Mouse (Mus musculus) MEL (cell line): ENCODE results near the gene Znhit6. TPM values are rescaled to one million over a fixed set of nuclear protein-coding genes. Genes with fewer than 3 reads are reported as not detected.

ENCODE experiments used
- DNase-seq: peaks from one replicate; pipeline ENCODE4 v3.0.0; 2011; ENCODE audit warnings: low read depth, low spot score
- H3K27ac ChIP-seq: 2 replicates; pipeline ENCODE4 v1.5.1; 2012; ENCODE audit warnings: low read depth, mild to moderate bottlenecking, control low read depth, low read length, moderate library complexity; ENCODE audit not compliant: control insufficient read depth
- H3K27me3 ChIP-seq, 2 experiments: fragments of 150-350 bp in 1 of 2; sonication (generic) in 1 of 2; 2 replicates each; pipeline ENCODE4 v1.6.1; 2012; ENCODE audit warnings: low read length in 2 of 2, mild to moderate bottlenecking in 2 of 2, improper control_type of control experiment in 1 of 2, moderate library complexity in 1 of 2; ENCODE audit not compliant: insufficient read depth in 2 of 2, control insufficient read depth in 1 of 2
- H3K36me3 ChIP-seq, 2 experiments: 2 replicates each; pipeline ENCODE4 v1.6.1; 2012 to 2014; ENCODE audit warnings: low read length in 2 of 2, improper control_type of control experiment in 1 of 2, inconsistent platforms in 1 of 2, mild to moderate bottlenecking in 1 of 2; ENCODE audit not compliant: insufficient read depth in 2 of 2, control insufficient read depth in 1 of 2
- H3K4me1 ChIP-seq, 2 experiments: fragments of 150-350 bp in 1 of 2; sonication (generic) in 1 of 2; 2 replicates each; pipeline ENCODE4 v1.6.1; 2012; ENCODE audit warnings: low read length in 2 of 2, improper control_type of control experiment in 1 of 2, mild to moderate bottlenecking in 1 of 2; ENCODE audit not compliant: insufficient read depth in 2 of 2, control insufficient read depth in 1 of 2
- H3K4me3 ChIP-seq, 2 experiments: fragments of 150-350 bp in 1 of 2; sonication (generic) in 1 of 2; 2 replicates each; pipeline ENCODE4 v1.5.1; 2012; ENCODE audit warnings: low read depth in 2 of 2, low read length in 2 of 2, mild to moderate bottlenecking in 2 of 2, moderate library complexity in 2 of 2, control low read depth in 1 of 2, improper control_type of control experiment in 1 of 2; ENCODE audit not compliant: control insufficient read depth in 1 of 2, insufficient read depth in 1 of 2
- H3K79me2 ChIP-seq: 2 replicates; pipeline ENCODE4 v1.6.1; 2012; ENCODE audit warnings: mild to moderate bottlenecking, low read length, moderate library complexity; ENCODE audit not compliant: control insufficient read depth, poor library complexity, insufficient read depth
- H3K9ac ChIP-seq: 2 replicates; pipeline ENCODE4 v1.6.1; 2012; ENCODE audit warnings: low read depth, mild to moderate bottlenecking, control low read depth, low read length, moderate library complexity; ENCODE audit not compliant: control insufficient read depth, poor library complexity, severe bottlenecking
- H3K9me3 ChIP-seq: fragments of 150-350 bp; sonication (generic); replicated peaks from 2 replicates; pipeline ENCODE4 v1.6.1; 2012; ENCODE audit warnings: mild to moderate bottlenecking, low read length, improper control_type of control experiment, moderate library complexity; ENCODE audit not compliant: insufficient read depth
- BHLHE40 ChIP-seq: IDR thresholded peaks from 2 replicates; pipeline ENCODE4 v1.6.1; 2012; ENCODE audit warnings: low read depth, mild to moderate bottlenecking, inconsistent platforms, low read length, improper control_type of control experiment, borderline replicate concordance
- CHD2 ChIP-seq: IDR thresholded peaks from 2 replicates; pipeline ENCODE4 v1.6.1; 2011; ENCODE audit warnings: low read length, improper control_type of control experiment
- CTCF ChIP-seq, 3 experiments: IDR thresholded peaks in 2 of 3; conservative IDR thresholded peaks in 1 of 3; 2 replicates each; pipeline ENCODE4 v1.5.1; 2011 to 2012; ENCODE audit warnings: low read length in 3 of 3, low read depth in 2 of 3, mild to moderate bottlenecking in 2 of 3, improper control_type of control experiment in 1 of 3, inconsistent platforms in 1 of 3, mixed read lengths in 1 of 3, moderate library complexity in 1 of 3; ENCODE audit not compliant: control insufficient read depth in 1 of 3, insufficient read depth in 1 of 3, poor library complexity in 1 of 3, severe bottlenecking in 1 of 3
- EP300 ChIP-seq, 2 experiments: IDR thresholded peaks; 2 replicates each; pipeline ENCODE4 v1.6.1; 2011; ENCODE audit warnings: improper control_type of control experiment in 2 of 2, low read length in 2 of 2, low read depth in 1 of 2, mild to moderate bottlenecking in 1 of 2
- GABPA ChIP-seq: IDR thresholded peaks from 2 replicates; pipeline ENCODE4 v1.6.1; 2012; ENCODE audit warnings: low read depth, mild to moderate bottlenecking, inconsistent platforms, low read length, improper control_type of control experiment, moderate library complexity
- GATA1 ChIP-seq: IDR thresholded peaks from 2 replicates; pipeline ENCODE4 v1.6.1; 2011; ENCODE audit warnings: low read depth, low read length, improper control_type of control experiment
- MAZ ChIP-seq: IDR thresholded peaks from 2 replicates; pipeline ENCODE4 v1.6.1; 2012; ENCODE audit warnings: low read depth, mild to moderate bottlenecking, inconsistent platforms, low read length, improper control_type of control experiment
- MXI1 ChIP-seq: IDR thresholded peaks from 2 replicates; pipeline ENCODE4 v1.6.1; 2011; ENCODE audit warnings: mild to moderate bottlenecking, low read depth, low read length, improper control_type of control experiment
- POLR2A ChIP-seq, 2 experiments: IDR thresholded peaks; 2 replicates each; pipeline ENCODE4 v1.6.1; 2011 to 2012; ENCODE audit warnings: low read length in 2 of 2, mild to moderate bottlenecking in 2 of 2, control low read depth in 1 of 2, improper control_type of control experiment in 1 of 2, low read depth in 1 of 2, moderate library complexity in 1 of 2; ENCODE audit not compliant: control insufficient read depth in 1 of 2, insufficient read depth in 1 of 2, poor library complexity in 1 of 2
- SIN3A ChIP-seq: IDR thresholded peaks from 2 replicates; pipeline ENCODE4 v1.6.1; 2012; ENCODE audit warnings: low read length, improper control_type of control experiment, inconsistent platforms
- TCF12 ChIP-seq: IDR thresholded peaks from 2 replicates; pipeline ENCODE4 v1.6.1; 2014; ENCODE audit warnings: low read depth, mild to moderate bottlenecking, inconsistent platforms, low read length, improper control_type of control experiment, moderate library complexity
- USF1 ChIP-seq: IDR thresholded peaks from 2 replicates; pipeline ENCODE4 v1.6.1; 2014; ENCODE audit warnings: low read depth, mild to moderate bottlenecking, inconsistent platforms, low read length, improper control_type of control experiment, moderate library complexity
- ZMIZ1 ChIP-seq: IDR thresholded peaks from 2 replicates; pipeline ENCODE4 v1.6.1; 2012; ENCODE audit warnings: low read depth, mild to moderate bottlenecking, inconsistent platforms, low read length, improper control_type of control experiment, moderate library complexity
- ZNF384 ChIP-seq: IDR thresholded peaks from 2 replicates; pipeline ENCODE4 v1.6.1; 2012; ENCODE audit warnings: low read depth, mild to moderate bottlenecking, inconsistent platforms, low read length, improper control_type of control experiment
- polyA plus RNA-seq, 2 experiments: library from polyadenylated mRNA; stranded (reverse) in 1 of 2; unstranded in 1 of 2; fragments of >175 nt in 1 of 2; fragments of >200 nt in 1 of 2; gene quantifications; 2 replicates each; pipeline versions ENCODE4 v1.2.1 to v1.2.4; 2012; ENCODE audit warnings: low replicate concordance in 2 of 2, low read depth in 1 of 2; ENCODE audit not compliant: insufficient read length in 2 of 2, insufficient read depth in 1 of 2, missing spikeins in 1 of 2
- total RNA-seq: library from RNA; depleted of rRNA; stranded (reverse); fragments of 300-350 nt; gene quantifications from 2 replicates; pipeline ENCODE4 v1.2.3, GENCODE M21; 2012

The Znhit6 gene
- total and polyA plus RNA-seq, 3 experiments: 35.2 to 337 (median 61.4) TPM

GRCm38 (mm10) chr3:145651978-145652321, 75.9 kb downstream of the Znhit6 start:
- H3K27ac ChIP-seq: no peak overlapping the region
- H3K36me3 ChIP-seq: no peaks in the 10 kb centered on the region
- H3K4me3 ChIP-seq: no peak overlapping the region
- TF ChIP-seq ZMIZ1 (no peak), BHLHE40 (no peak), TCF12 (no peak), EP300 (IDR thresholded peaks at IDR 0.05; ENCODE audit: low read depth in 1 of 2, low read length in 2 of 2) (no peak), POLR2A (IDR thresholded peaks at IDR 0.05; ENCODE audit: control insufficient read depth in 1 of 2, insufficient read depth in 1 of 2, low read depth in 1 of 2, low read length in 2 of 2, poor library complexity in 1 of 2) (no peak), SIN3A (no peak), ZNF384 (no peak), CHD2 (no peak), GATA1 (no peak), MAZ (no peak)
- no peaks in the 10 kb centered on the region; a peak in 1 of 4 replicates for H3K27me3 ChIP-seq
- no peaks in the 10 kb centered on the region for H3K79me2 ChIP-seq
- H3K9ac ChIP-seq: no peak overlapping the region
- no peaks in the 10 kb centered on the region for H3K9me3 ChIP-seq
- DNase-seq: no peak
- no peaks in the 10 kb centered on the region for H3K4me1 ChIP-seq

GRCm38 (mm10) chr3:145652322-145653131, 76.5 kb downstream of the Znhit6 start:
- H3K79me2 ChIP-seq: no peaks in the 10 kb centered on the region
- no peak overlapping the region for H3K27ac ChIP-seq
- DNase-seq: no peak
- TF ChIP-seq CTCF (IDR thresholded peaks at IDR 0.05 in 2 of 3, conservative IDR thresholded peaks at IDR 0.05 in 1 of 3; ENCODE audit: control insufficient read depth in 1 of 3, insufficient read depth in 1 of 3, low read depth in 2 of 3, low read length in 3 of 3, poor library complexity in 1 of 3, severe bottlenecking in 1 of 3) (no peak), MXI1 (no peak), USF1 (no peak), GABPA (no peak)
- H3K9me3 ChIP-seq: no peaks in the 10 kb centered on the region
- H3K36me3 ChIP-seq: no peaks in the 10 kb centered on the region
- H3K4me1 ChIP-seq: no peaks in the 10 kb centered on the region
- H3K27me3 ChIP-seq: no peaks in the 10 kb centered on the region; a peak in 1 of 4 replicates
- H3K9ac ChIP-seq: no peak overlapping the region
- no peak overlapping the region for H3K4me3 ChIP-seq
